Mouse (Mus musculus) lung, postnatal 0 days (tissue): Measurements from ENCODE around the gene Prkca.

ENCODE experiments used
- CTCF ChIP-seq: IDR thresholded peaks from 2 replicates; pipeline ENCODE4 v1.5.1; 2016; ENCODE audit warnings: antibody characterized with exemption, mild to moderate bottlenecking
- EP300 ChIP-seq: IDR thresholded peaks from 2 replicates; pipeline ENCODE4 v1.6.1; 2016; ENCODE audit warnings: antibody characterized with exemption, mild to moderate bottlenecking, control low read depth

GRCm38 (mm10) chr11:107996896-107997670 is 346.6 kb downstream of the Prkca start:
- TF ChIP-seq CTCF = no peak
- no peak for TF ChIP-seq EP300
